Mouse (Mus musculus): Measurements from ENCODE around the gene Fxyd7. TPM values are rescaled to one million over a fixed set of nuclear protein-coding genes. Genes with fewer than 3 reads are reported as not detected.

The Fxyd7 gene
- polyA plus RNA-seq, 1 experiment, result not detected

DNA sequence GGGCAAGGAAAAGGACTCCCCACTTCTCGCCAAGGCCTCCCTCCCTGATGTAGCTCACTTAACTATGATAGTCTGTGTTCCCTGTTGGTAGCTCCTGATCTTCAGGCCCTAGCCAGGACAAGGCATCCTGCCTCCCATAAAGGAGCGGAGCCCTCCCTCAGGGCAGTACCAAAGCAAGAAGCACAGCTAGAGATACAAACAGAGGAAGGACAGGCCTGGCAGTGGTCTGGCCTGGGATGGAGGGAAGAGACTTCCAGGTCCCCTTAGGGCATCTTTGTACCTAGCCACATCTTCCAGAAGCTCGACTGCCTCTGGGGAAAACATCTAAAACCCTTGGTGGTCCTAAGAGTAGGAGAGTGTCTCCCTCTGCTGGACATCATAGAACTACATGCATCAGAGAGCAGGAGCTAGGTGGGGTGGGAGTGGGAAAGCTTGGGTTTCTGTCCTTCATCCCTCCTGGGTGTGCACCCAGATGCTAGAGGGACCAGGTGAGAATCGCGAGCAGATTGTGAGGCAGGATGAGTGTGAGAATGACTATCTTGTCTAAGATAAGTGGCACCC lies 26.7 kb upstream of the Fxyd7 start:
- no peaks in the 10 kb centered on the region for H3K9me3 ChIP-seq (ENCODE audit: control insufficient read depth, low read length)
- TF ChIP-seq TAL1 (IDR thresholded peaks at IDR 0.05; ENCODE audit: low read length), result no peak
- no peak for TF ChIP-seq GATA1 (IDR thresholded peaks at IDR 0.05; ENCODE audit: low read length)
- no peak overlapping the region for H3K4me3 ChIP-seq (replicated peaks)
- no peaks in the 10 kb centered on the region for H3K36me3 ChIP-seq (ENCODE audit: control insufficient read depth)
- H3K27me3 ChIP-seq (ENCODE audit: control insufficient read depth), result no peaks in the 10 kb centered on the region
- H3K4me1 ChIP-seq (ENCODE audit: control insufficient read depth), result no peaks in the 10 kb centered on the region

DNA sequence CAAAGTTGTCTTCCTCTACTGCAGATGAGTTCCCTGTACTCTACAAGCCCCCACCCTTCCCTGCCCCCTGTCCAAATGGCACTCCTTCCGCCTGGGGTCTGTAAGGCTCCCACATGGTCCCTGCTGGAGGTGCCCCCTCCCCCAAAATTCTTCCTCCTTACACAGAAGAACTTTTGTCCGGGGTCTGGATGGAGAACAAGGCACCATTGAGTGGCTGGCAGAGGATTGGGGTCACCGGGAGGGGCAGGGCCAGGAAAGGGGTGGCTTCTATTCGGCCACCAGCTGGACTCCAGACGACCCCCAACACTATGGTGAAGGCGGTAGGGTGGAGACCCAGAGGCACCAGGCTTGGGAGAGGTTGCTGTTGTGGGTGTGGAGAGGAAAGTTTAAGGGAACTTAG lies 26.2 kb upstream of the Fxyd7 start:
- H3K9me3 ChIP-seq (ENCODE audit: control insufficient read depth, low read length), result no peaks in the 10 kb centered on the region
- TF ChIP-seq TAL1 (IDR thresholded peaks at IDR 0.05; ENCODE audit: low read length) (no peak), GATA1 (IDR thresholded peaks at IDR 0.05; ENCODE audit: low read length) (no peak)
- no peaks in the 10 kb centered on the region for H3K36me3 ChIP-seq (ENCODE audit: control insufficient read depth)
- no peak overlapping the region for H3K4me3 ChIP-seq (replicated peaks)
- no peaks in the 10 kb centered on the region for H3K4me1 ChIP-seq (ENCODE audit: control insufficient read depth)
- no peaks in the 10 kb centered on the region for H3K27me3 ChIP-seq (ENCODE audit: control insufficient read depth)

DNA sequence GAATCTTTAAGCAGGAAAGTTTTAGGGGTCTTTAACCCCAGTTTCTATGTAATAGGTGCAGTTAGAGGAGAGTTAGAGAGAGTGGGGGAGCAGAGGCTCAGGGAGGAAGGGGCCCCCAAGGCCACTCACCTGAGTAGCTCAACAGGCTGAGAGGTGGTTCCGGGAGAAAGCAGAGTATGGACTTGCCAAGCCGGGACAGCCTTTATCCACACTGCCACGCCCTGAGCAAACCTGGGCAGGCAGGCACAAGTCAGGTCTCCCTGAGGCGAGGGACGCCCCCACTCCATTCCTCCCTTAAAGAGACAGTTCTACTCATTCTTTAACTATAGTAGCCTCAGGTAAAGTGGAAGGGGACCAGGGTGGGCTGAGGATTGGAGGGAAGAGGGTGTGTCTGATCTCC lies 25.2 kb upstream of the Fxyd7 start, which contains the start of gene Fxyd3:
TSS of gene Fxyd3 (minus strand) at position 213 of the 400 bp plus-strand sequence.
- Histone ChIP-seq H3K9me3 (ENCODE audit: control insufficient read depth, low read length) (no peaks in the 10 kb centered on the region), H3K4me1 (ENCODE audit: control insufficient read depth) (no peaks in the 10 kb centered on the region), H3K4me3 (replicated peaks) (no peak within 1 kb of the TSS), H3K36me3 (ENCODE audit: control insufficient read depth) (no peaks in the 10 kb centered on the region), H3K27me3 (ENCODE audit: control insufficient read depth) (no peaks in the 10 kb centered on the region)
- TF ChIP-seq GATA1 (IDR thresholded peaks at IDR 0.05; ENCODE audit: low read length), result no peak
- no peak for TF ChIP-seq TAL1 (IDR thresholded peaks at IDR 0.05; ENCODE audit: low read length)

DNA sequence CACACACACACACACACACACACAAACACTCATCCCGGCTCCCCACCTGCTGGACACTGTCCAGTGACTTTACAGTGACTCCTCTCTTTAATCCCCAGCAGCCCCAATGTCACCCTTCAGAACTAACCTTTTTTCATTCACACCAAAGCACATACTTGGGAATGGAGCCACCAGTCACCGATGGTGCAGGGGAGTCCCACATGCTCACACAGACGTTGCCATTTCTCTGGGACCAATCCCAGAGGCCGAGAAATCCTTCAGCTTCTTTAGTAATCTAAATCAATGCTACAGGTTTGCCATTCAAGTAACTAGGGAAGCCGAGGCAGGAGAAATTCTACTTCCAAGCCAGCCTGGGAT lies 23.4 kb upstream of the Fxyd7 start:
- Histone ChIP-seq H3K4me3 (replicated peaks) (no peak overlapping the region), H3K9me3 (ENCODE audit: control insufficient read depth, low read length) (no peaks in the 10 kb centered on the region), H3K27me3 (ENCODE audit: control insufficient read depth) (no peaks in the 10 kb centered on the region), H3K36me3 (ENCODE audit: control insufficient read depth) (no peaks in the 10 kb centered on the region), H3K4me1 (ENCODE audit: control insufficient read depth) (no peaks in the 10 kb centered on the region)
- no peak for TF ChIP-seq TAL1 (IDR thresholded peaks at IDR 0.05; ENCODE audit: low read length)

DNA sequence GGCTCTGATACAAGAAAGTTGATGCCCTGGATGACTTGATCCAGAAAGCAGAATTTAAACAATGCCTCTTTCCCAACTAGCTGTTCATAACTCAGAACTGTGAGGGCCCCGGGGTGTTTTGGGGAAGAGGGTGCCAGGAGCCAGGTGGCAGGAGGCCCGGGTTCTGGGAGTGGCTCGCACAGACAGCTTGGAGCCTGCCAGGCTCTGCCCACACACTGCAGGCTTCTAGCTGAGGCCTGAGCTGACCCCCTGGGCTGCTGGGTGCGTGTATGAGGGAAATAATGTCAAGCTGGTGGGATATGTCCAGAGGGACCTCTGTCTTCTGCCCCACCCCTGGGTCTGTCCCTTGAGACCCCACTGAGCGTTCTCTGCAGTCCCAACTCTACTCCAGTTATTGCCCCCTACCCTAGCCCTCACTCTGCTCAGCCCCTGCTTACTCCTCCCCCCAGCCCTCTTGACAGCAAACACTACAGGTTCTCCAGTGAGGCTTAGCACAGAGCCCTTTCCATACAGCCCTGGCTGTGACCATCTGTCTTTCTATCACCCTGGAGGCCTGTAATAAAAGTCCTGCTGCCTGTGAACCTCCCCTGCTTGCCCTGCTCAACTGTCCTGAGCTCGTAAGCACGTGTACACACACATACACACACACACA lies 22.9 kb upstream of the Fxyd7 start:
- no peaks in the 10 kb centered on the region for H3K36me3 ChIP-seq (ENCODE audit: control insufficient read depth)
- TF ChIP-seq TAL1 (IDR thresholded peaks at IDR 0.05; ENCODE audit: low read length) (no peak), GATA1 (IDR thresholded peaks at IDR 0.05; ENCODE audit: low read length) (no peak)
- H3K27me3 ChIP-seq (ENCODE audit: control insufficient read depth), result no peaks in the 10 kb centered on the region
- no peak overlapping the region for H3K4me3 ChIP-seq (replicated peaks)
- H3K9me3 ChIP-seq (ENCODE audit: control insufficient read depth, low read length), result no peaks in the 10 kb centered on the region
- H3K4me1 ChIP-seq (ENCODE audit: control insufficient read depth), result no peaks in the 10 kb centered on the region

DNA sequence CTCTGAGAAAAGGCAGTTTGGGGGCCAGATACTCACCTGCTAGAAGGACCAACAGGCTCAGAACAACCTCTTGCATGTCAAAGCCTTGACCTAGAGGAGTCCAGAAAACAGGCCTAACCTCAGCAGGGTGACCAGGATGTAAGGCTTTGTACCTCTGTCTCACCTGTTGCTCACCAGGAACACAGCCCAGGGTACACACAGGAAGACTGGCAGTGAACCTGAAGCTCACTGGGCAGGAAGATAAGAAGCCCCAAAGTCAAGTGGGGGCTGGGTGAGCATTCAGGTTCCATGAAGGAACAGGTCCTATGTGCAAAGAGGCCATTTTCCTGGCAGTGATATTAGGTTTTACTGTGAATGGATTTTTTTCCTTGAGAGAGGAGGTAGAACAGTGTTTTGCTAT lies 22.3 kb upstream of the Fxyd7 start:
- TF ChIP-seq GATA1 (IDR thresholded peaks at IDR 0.05; ENCODE audit: low read length), result no peak
- no peak for TF ChIP-seq TAL1 (IDR thresholded peaks at IDR 0.05; ENCODE audit: low read length)
- Histone ChIP-seq H3K4me1 (ENCODE audit: control insufficient read depth) (no peaks in the 10 kb centered on the region), H3K36me3 (ENCODE audit: control insufficient read depth) (no peaks in the 10 kb centered on the region), H3K4me3 (replicated peaks) (no peak overlapping the region), H3K27me3 (ENCODE audit: control insufficient read depth) (no peaks in the 10 kb centered on the region), H3K9me3 (ENCODE audit: control insufficient read depth, low read length) (no peaks in the 10 kb centered on the region)

DNA sequence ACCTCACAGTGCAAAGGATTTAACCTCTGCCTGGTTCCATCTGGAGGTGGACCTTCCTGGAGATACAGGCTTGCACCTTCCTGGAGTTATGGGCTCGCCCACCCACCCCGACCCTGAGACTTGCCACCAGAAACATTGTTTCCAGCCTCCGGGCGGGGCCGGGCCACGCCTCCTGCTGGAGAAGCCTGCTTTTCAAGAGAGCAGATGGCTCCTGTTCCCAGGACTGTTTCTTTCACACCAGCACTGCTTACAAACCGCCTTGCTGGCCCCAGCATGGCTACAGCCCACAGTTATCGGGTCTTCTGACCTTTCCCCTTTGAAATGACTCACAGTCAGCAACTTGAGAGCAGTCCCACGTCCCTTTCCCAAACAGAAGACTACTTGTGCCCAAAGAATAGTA lies 21.1 kb upstream of the Fxyd7 start:
- Histone ChIP-seq H3K9me3 (ENCODE audit: control insufficient read depth, low read length) (no peaks in the 10 kb centered on the region), H3K36me3 (ENCODE audit: control insufficient read depth) (no peaks in the 10 kb centered on the region), H3K4me3 (replicated peaks) (no peak overlapping the region), H3K4me1 (ENCODE audit: control insufficient read depth) (no peaks in the 10 kb centered on the region), H3K27me3 (ENCODE audit: control insufficient read depth) (no peaks in the 10 kb centered on the region)
- TF ChIP-seq TAL1 (IDR thresholded peaks at IDR 0.05; ENCODE audit: low read length) (no peak), GATA1 (IDR thresholded peaks at IDR 0.05; ENCODE audit: low read length) (no peak)

DNA sequence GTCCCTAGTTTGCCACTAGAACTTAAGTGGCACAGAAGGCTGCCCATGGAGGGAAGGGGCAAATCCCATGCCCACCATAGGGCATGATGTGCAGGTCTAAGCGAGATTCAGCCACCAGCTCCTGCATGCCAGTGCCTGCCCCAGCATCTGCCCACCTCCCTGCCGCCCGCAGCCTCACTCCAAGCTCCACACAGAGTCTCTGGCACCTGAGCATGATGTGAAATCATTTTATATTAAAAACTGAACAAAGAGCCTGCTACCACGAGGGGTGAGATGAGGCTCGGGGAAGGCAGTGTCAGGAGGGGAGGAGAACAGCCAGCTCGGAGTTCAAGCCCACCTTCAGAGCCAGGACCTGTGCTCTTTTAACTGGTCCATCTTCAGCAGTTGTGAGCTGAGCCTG lies 19.1 kb upstream of the Fxyd7 start:
- H3K27me3 ChIP-seq (ENCODE audit: control insufficient read depth), result no peaks in the 10 kb centered on the region
- TF ChIP-seq TAL1 (IDR thresholded peaks at IDR 0.05; ENCODE audit: low read length), result no peak
- no peak for TF ChIP-seq GATA1 (IDR thresholded peaks at IDR 0.05; ENCODE audit: low read length)

DNA sequence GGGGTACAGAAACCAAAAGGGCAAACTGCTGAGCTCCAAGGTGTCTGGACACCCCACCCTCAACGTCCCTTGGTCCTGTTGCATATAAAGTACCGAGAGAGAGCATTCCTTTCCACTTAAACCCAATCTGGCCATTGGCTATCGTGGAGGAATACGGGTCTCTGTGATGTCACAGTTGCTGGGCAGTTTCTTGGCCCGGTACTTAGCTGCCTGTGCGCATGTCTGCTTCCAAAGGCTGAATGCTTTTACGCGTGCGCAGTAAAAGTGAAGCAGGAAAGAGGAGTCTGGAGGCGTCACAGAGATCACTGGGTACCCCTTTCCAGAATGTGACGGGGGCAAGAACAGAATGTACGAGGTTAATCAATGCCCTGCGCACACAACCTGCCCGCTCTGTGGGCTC lies 18.2 kb upstream of the Fxyd7 start:
- TF ChIP-seq TAL1 (IDR thresholded peaks at IDR 0.05; ENCODE audit: low read length) (no peak), GATA1 (IDR thresholded peaks at IDR 0.05; ENCODE audit: low read length) (no peak)
- no peaks in the 10 kb centered on the region for H3K27me3 ChIP-seq (ENCODE audit: control insufficient read depth)
- no peaks in the 10 kb centered on the region for H3K36me3 ChIP-seq (ENCODE audit: control insufficient read depth)
- H3K4me1 ChIP-seq (ENCODE audit: control insufficient read depth), result no peaks in the 10 kb centered on the region
- no peak overlapping the region for H3K4me3 ChIP-seq (replicated peaks)
- no peaks in the 10 kb centered on the region for H3K9me3 ChIP-seq (ENCODE audit: control insufficient read depth, low read length)

More for the DNA sequence above, 19.1 kb upstream of the Fxyd7 start:
- H3K36me3 ChIP-seq (ENCODE audit: control insufficient read depth), result no peaks in the 10 kb centered on the region
- no peaks in the 10 kb centered on the region for H3K9me3 ChIP-seq (ENCODE audit: control insufficient read depth, low read length)
- no peak overlapping the region for H3K4me3 ChIP-seq (replicated peaks)
- H3K4me1 ChIP-seq (ENCODE audit: control insufficient read depth), result no peaks in the 10 kb centered on the region

DNA sequence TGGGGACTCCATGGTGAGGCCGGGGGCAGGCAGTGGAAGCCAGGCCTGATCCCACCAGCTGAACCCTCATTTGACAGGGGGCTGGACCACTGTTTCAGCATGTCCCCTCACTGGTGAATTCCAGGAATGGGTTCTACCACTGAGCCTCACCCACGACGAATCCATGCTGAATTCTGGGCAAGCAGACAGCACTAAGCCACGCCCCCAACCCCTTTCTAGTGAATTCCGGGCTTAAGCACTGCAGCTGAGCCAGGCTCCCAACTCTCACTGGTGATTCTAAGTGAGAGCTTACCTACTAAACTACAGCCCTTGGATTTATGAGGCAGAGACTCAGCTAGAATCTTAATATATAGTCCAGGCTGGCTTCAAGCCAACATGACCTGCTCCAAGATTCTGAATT lies 16.6 kb upstream of the Fxyd7 start:
- Histone ChIP-seq H3K4me3 (replicated peaks) (no peak overlapping the region), H3K4me1 (ENCODE audit: control insufficient read depth) (no peaks in the 10 kb centered on the region), H3K27me3 (ENCODE audit: control insufficient read depth) (no peaks in the 10 kb centered on the region), H3K9me3 (ENCODE audit: control insufficient read depth, low read length) (no peaks in the 10 kb centered on the region), H3K36me3 (ENCODE audit: control insufficient read depth) (no peaks in the 10 kb centered on the region)
- TF ChIP-seq TAL1 (IDR thresholded peaks at IDR 0.05; ENCODE audit: low read length), result no peak
- no peak for TF ChIP-seq GATA1 (IDR thresholded peaks at IDR 0.05; ENCODE audit: low read length)
